Mouse (Mus musculus): ENCODE results near the gene Atp9a. TPM values are rescaled to one million over a fixed set of nuclear protein-coding genes. Genes with fewer than 3 reads are reported as not detected.
A peak's percentile ranks its signal among the peaks of the same experiment; 100 is the strongest.

Atp9a gene
- polyA plus RNA-seq, 1 experiment from 2014 or later = 19.5 TPM

- DNase-seq (ENCODE audit: low spot score) (no peak), ATAC-seq (no peak)
- no peak overlapping the region for H3K4me3 ChIP-seq (ENCODE audit: low read depth, low read length)
- no peaks in the 10 kb centered on the region for H3K27me3 ChIP-seq (replicated peaks; ENCODE audit: insufficient read depth, low read length)
- no peak overlapping the region for H3K9ac ChIP-seq (replicated peaks; ENCODE audit: low read depth)
- no peaks in the 10 kb centered on the region for H3K4me1 ChIP-seq (ENCODE audit: insufficient read depth, low read depth, low read length)
- WGBS = 82% methylated on average over 20 of the region's 20 CpGs
- no peaks in the 10 kb centered on the region; the same call in 1 of the 2 replicates for H3K36me3 ChIP-seq (ENCODE audit: insufficient read depth, low read length)
- H3K27ac ChIP-seq (ENCODE audit: low read length) = no peak overlapping the region
- H3K9me3 ChIP-seq (ENCODE audit: low read length) = no peaks in the 10 kb centered on the region
- no peak overlapping the region for H3K4me2 ChIP-seq (replicated peaks; ENCODE audit: low read depth, low read length)
- no peak for TF ChIP-seq EP300 (IDR thresholded peaks at IDR 0.05)
- no peak for TF ChIP-seq CTCF (IDR thresholded peaks at IDR 0.05)
Observed at GRCm38 (mm10) chr2:168643524-168644177, 98.6 kb downstream of the Atp9a start.

- Histone ChIP-seq H3K9ac (replicated peaks; ENCODE audit: low read depth) (no peak overlapping the region), H3K4me1 (ENCODE audit: insufficient read depth, low read depth, low read length) (no peaks in the 10 kb centered on the region), H3K36me3 (ENCODE audit: insufficient read depth, low read length) (0 out of 2 replicates have a peak, but pooled peaks cover 2% of the 10 kb centered on the region), H3K9me3 (ENCODE audit: low read length) (no peaks in the 10 kb centered on the region), H3K4me2 (replicated peaks; ENCODE audit: low read depth, low read length) (no peak overlapping the region), H3K27me3 (replicated peaks; ENCODE audit: insufficient read depth, low read length) (no peaks in the 10 kb centered on the region), H3K4me3 (ENCODE audit: low read depth, low read length) (no peak overlapping the region), H3K27ac (ENCODE audit: low read length) (no peak overlapping the region)
- 65% methylated on average over 11 of the region's 11 CpGs for WGBS
- no peak for TF ChIP-seq CTCF (IDR thresholded peaks at IDR 0.05)
- TF ChIP-seq EP300 (IDR thresholded peaks at IDR 0.05) = no peak
- no peak for DNase-seq (ENCODE audit: low spot score)
- no peak for ATAC-seq
Observed at GRCm38 (mm10) chr2:168642187-168642586, 100.0 kb downstream of the Atp9a start.

GRCm38 (mm10) chr2:168640460-168640859 is 101.7 kb downstream of the Atp9a start:
- Histone ChIP-seq H3K9me3 (ENCODE audit: low read length) (no peaks in the 10 kb centered on the region), H3K4me3 (ENCODE audit: low read depth, low read length) (no peak overlapping the region), H3K36me3 (ENCODE audit: insufficient read depth, low read length) (0 out of 2 replicates have a peak, but pooled peaks cover 4% of the 10 kb centered on the region), H3K9ac (replicated peaks; ENCODE audit: low read depth) (no peak overlapping the region), H3K27ac (ENCODE audit: low read length) (no peak overlapping the region), H3K27me3 (replicated peaks; ENCODE audit: insufficient read depth, low read length) (no peaks in the 10 kb centered on the region), H3K4me2 (replicated peaks; ENCODE audit: low read depth, low read length) (no peak overlapping the region), H3K4me1 (ENCODE audit: insufficient read depth, low read depth, low read length) (no peaks in the 10 kb centered on the region)
- TF ChIP-seq CTCF (IDR thresholded peaks at IDR 0.05) (no peak), EP300 (IDR thresholded peaks at IDR 0.05) (no peak)
- DNase-seq (ENCODE audit: low spot score) (no peak), ATAC-seq (no peak)
- WGBS = 88% methylated on average over 9 of the region's 9 CpGs

- Histone ChIP-seq H3K9me3 (ENCODE audit: low read length) (no peaks in the 10 kb centered on the region), H3K27me3 (replicated peaks; ENCODE audit: insufficient read depth, low read length) (no peaks in the 10 kb centered on the region), H3K36me3 (ENCODE audit: insufficient read depth, low read length) (0 out of 2 replicates have a peak, but pooled peaks cover 4% of the 10 kb centered on the region), H3K4me2 (replicated peaks; ENCODE audit: low read depth, low read length) (no peak overlapping the region), H3K4me1 (ENCODE audit: insufficient read depth, low read depth, low read length) (no peaks in the 10 kb centered on the region), H3K27ac (ENCODE audit: low read length) (no peak overlapping the region), H3K4me3 (ENCODE audit: low read depth, low read length) (no peak overlapping the region), H3K9ac (replicated peaks; ENCODE audit: low read depth) (no peak overlapping the region)
- TF ChIP-seq EP300 (IDR thresholded peaks at IDR 0.05) (no peak), CTCF (IDR thresholded peaks at IDR 0.05) (no peak)
- DNase-seq (ENCODE audit: low spot score) (no peak), ATAC-seq (no peak)
- WGBS = 78% methylated on average over 7 of the region's 7 CpGs
Observed at GRCm38 (mm10) chr2:168634881-168635280, 107.3 kb downstream of the Atp9a start.

- Histone ChIP-seq H3K9me3 (ENCODE audit: low read length) (no peaks in the 10 kb centered on the region), H3K4me2 (replicated peaks; ENCODE audit: low read depth, low read length) (no peak overlapping the region), H3K27ac (ENCODE audit: low read length) (no peak overlapping the region), H3K27me3 (replicated peaks; ENCODE audit: insufficient read depth, low read length) (0 out of 2 replicates have a peak, but pooled peaks cover 3% of the 10 kb centered on the region), H3K9ac (replicated peaks; ENCODE audit: low read depth) (no peak overlapping the region), H3K4me3 (ENCODE audit: low read depth, low read length) (no peak overlapping the region), H3K4me1 (ENCODE audit: insufficient read depth, low read depth, low read length) (no peaks in the 10 kb centered on the region), H3K36me3 (ENCODE audit: insufficient read depth, low read length) (0 out of 2 replicates have a peak, but pooled peaks cover 4% of the 10 kb centered on the region)
- WGBS = 18% methylated on average over 14 of the region's 14 CpGs
- DNase-seq (ENCODE audit: low spot score) (peak; percentile 65), ATAC-seq (peak; percentile 75)
- TF ChIP-seq CTCF (IDR thresholded peaks at IDR 0.05) (no peak), EP300 (IDR thresholded peaks at IDR 0.05) (peak; percentile 69; the same call in 1 of the 2 replicates)
Observed at GRCm38 (mm10) chr2:168633301-168633816, 108.8 kb downstream of the Atp9a start.

GRCm38 (mm10) chr2:168632543-168632942 is 109.7 kb downstream of the Atp9a start:
- H3K36me3 ChIP-seq (ENCODE audit: insufficient read depth, low read length) = 0 out of 2 replicates have a peak, but pooled peaks cover 4% of the 10 kb centered on the region
- no peaks in the 10 kb centered on the region for H3K9me3 ChIP-seq (ENCODE audit: low read length)
- no peak overlapping the region for H3K4me2 ChIP-seq (replicated peaks; ENCODE audit: low read depth, low read length)
- no peaks in the 10 kb centered on the region for H3K4me1 ChIP-seq (ENCODE audit: insufficient read depth, low read depth, low read length)
- DNase-seq (ENCODE audit: low spot score) (no peak), ATAC-seq (no peak)
- TF ChIP-seq CTCF (IDR thresholded peaks at IDR 0.05) (no peak), EP300 (IDR thresholded peaks at IDR 0.05) (no peak)
- no peak overlapping the region for H3K4me3 ChIP-seq (ENCODE audit: low read depth, low read length)
- no peak overlapping the region for H3K9ac ChIP-seq (replicated peaks; ENCODE audit: low read depth)
- 70% methylated on average over 6 of the region's 6 CpGs for WGBS
- 0 out of 2 replicates have a peak, but pooled peaks cover 4% of the 10 kb centered on the region for H3K27me3 ChIP-seq (replicated peaks; ENCODE audit: insufficient read depth, low read length)
- no peak overlapping the region for H3K27ac ChIP-seq (ENCODE audit: low read length)
